Mouse (Mus musculus) stomach, embryonic 15.5 days (tissue): Measurements from ENCODE around the gene Fam198b. TPM values are rescaled to one million over a fixed set of nuclear protein-coding genes. Genes with fewer than 3 reads are reported as not detected.

ENCODE experiments used
- ATAC-seq: fragments of 200-750 bp; cut with Nextera tagmentation; 2 replicates; pipeline ENCODE4 v1.8.0; 2017; ENCODE audit warnings: low read depth, moderate number of reproducible peaks, moderate TSS enrichment; ENCODE audit not compliant: insufficient read depth, low FRiP score
- H3K27ac ChIP-seq: fragments of 300-500 bp; sonication (generic); 2 replicates; pipeline ENCODE4 v1.5.1; 2015; ENCODE audit warnings: mild to moderate bottlenecking, inconsistent platforms
- H3K27me3 ChIP-seq: fragments of 300-500 bp; sonication (generic); replicated peaks from 2 replicates; pipeline ENCODE4 v1.6.1; 2015; ENCODE audit warnings: inconsistent platforms
- H3K36me3 ChIP-seq: fragments of 300-500 bp; sonication (generic); 2 replicates; pipeline ENCODE4 v1.6.1; 2015; ENCODE audit warnings: inconsistent platforms
- H3K4me1 ChIP-seq: fragments of 300-500 bp; sonication (generic); 2 replicates; pipeline ENCODE4 v1.6.1; 2015; ENCODE audit warnings: inconsistent platforms
- H3K4me2 ChIP-seq: fragments of 300-500 bp; sonication (generic); 2 replicates; pipeline ENCODE4 v1.6.1; 2015; ENCODE audit warnings: mild to moderate bottlenecking, inconsistent platforms
- H3K4me3 ChIP-seq: fragments of 300-500 bp; sonication (generic); replicated peaks from 2 replicates; pipeline ENCODE4 v1.5.1; 2015; ENCODE audit warnings: inconsistent platforms
- H3K9ac ChIP-seq: fragments of 300-500 bp; sonication (generic); 2 replicates; pipeline ENCODE4 v1.6.1; 2015; ENCODE audit warnings: inconsistent platforms
- H3K9me3 ChIP-seq: fragments of 300-500 bp; sonication (generic); 2 replicates; pipeline ENCODE4 v1.6.1; 2016; ENCODE audit warnings: inconsistent platforms
- WGBS: fragments of 180-500 bp; shearing (Covaris S2); methylation state at CpG from one replicate; pipeline ENCODE4 v1.1.7; 2015; 5-methylcytosine and 5-hydroxymethylcytosine counted together
- polyA plus RNA-seq: library from polyadenylated mRNA; unstranded; fragments of >200 nt; fragmentation: Nextera tagmentation; extraction: Ambion mirVana; gene quantifications from 2 replicates; pipeline ENCODE4 v1.2.1, GENCODE M21; 2015

Fam198b gene
- polyA plus RNA-seq, result 13.3 and 17.0 TPM in 2 replicates

- H3K4me1 ChIP-seq, result peaks cover 22% of the 10 kb centered on the region
- H3K9me3 ChIP-seq, result no peaks in the 10 kb centered on the region
- no peaks in the 10 kb centered on the region for H3K36me3 ChIP-seq
- peak within 1 kb of the TSS; percentile 56 for H3K4me2 ChIP-seq
- WGBS, result 24% methylated on average over 5 of the region's 5 CpGs
- no peak within 1 kb of the TSS for H3K9ac ChIP-seq
- no peak for ATAC-seq
- peak within 1 kb of the TSS; percentile 59 for H3K27ac ChIP-seq
- H3K4me3 ChIP-seq, result peak within 1 kb of the TSS; percentile 31
- no peaks in the 10 kb centered on the region for H3K27me3 ChIP-seq
Observed at GRCm38 (mm10) chr3:79884305-79884704, at the start of gene Fam198b. Gene Fam198b (plus strand): TSS chr3:79884533.

- 55% methylated on average over 6 of the region's 6 CpGs for WGBS
- no peak overlapping the region for H3K4me3 ChIP-seq
- no peaks in the 10 kb centered on the region for H3K36me3 ChIP-seq
- no peak for ATAC-seq
- no peak overlapping the region for H3K27ac ChIP-seq
- no peak overlapping the region for H3K9ac ChIP-seq
- H3K4me2 ChIP-seq, result no peak overlapping the region
- no peaks in the 10 kb centered on the region for H3K27me3 ChIP-seq
- H3K9me3 ChIP-seq, result no peaks in the 10 kb centered on the region
- no peaks in the 10 kb centered on the region for H3K4me1 ChIP-seq
Observed at GRCm38 (mm10) chr3:79838751-79839150, 45.6 kb upstream of the Fam198b start.

- Histone ChIP-seq H3K9me3 (no peaks in the 10 kb centered on the region), H3K4me2 (peak overlapping the region; percentile 75), H3K27me3 (no peaks in the 10 kb centered on the region), H3K4me1 (no peaks in the 10 kb centered on the region), H3K27ac (peak overlapping the region; percentile 79; the same call in 1 of the 2 replicates), H3K4me3 (peak overlapping the region; percentile 59; the same call in 1 of the 2 replicates), H3K9ac (no peak overlapping the region), H3K36me3 (no peaks in the 10 kb centered on the region)
- 71% methylated on average over 6 of the region's 6 CpGs for WGBS
- no peak for ATAC-seq
Observed at GRCm38 (mm10) chr3:79841475-79841874, 42.9 kb upstream of the Fam198b start.

- H3K4me1 ChIP-seq, result no peaks in the 10 kb centered on the region
- peak; percentile 72 for ATAC-seq
- 4% methylated on average over 12 of the region's 12 CpGs for WGBS
- H3K4me2 ChIP-seq, result peak overlapping the region; percentile 75
- H3K27ac ChIP-seq, result peak overlapping the region; percentile 79
- no peaks in the 10 kb centered on the region for H3K27me3 ChIP-seq
- H3K36me3 ChIP-seq, result no peaks in the 10 kb centered on the region
- 0 out of 2 replicates have a peak overlapping the region, but pooled peaks have one; percentile 9 for H3K9ac ChIP-seq
- H3K9me3 ChIP-seq, result no peaks in the 10 kb centered on the region
- peak overlapping the region; percentile 59 for H3K4me3 ChIP-seq
Observed at GRCm38 (mm10) chr3:79842165-79842564, 42.2 kb upstream of the Fam198b start.

GRCm38 (mm10) chr3:79842616-79843016 is 41.7 kb upstream of the Fam198b start:
- no peaks in the 10 kb centered on the region for H3K27me3 ChIP-seq
- ATAC-seq, result peak; percentile 87
- no peaks in the 10 kb centered on the region for H3K9me3 ChIP-seq
- H3K36me3 ChIP-seq, result no peaks in the 10 kb centered on the region
- under 1% methylated on average over 19 of the region's 19 CpGs for WGBS
- H3K4me3 ChIP-seq, result peak overlapping the region; percentile 59
- peak overlapping the region; percentile 79 for H3K27ac ChIP-seq
- peak overlapping the region; percentile 75 for H3K4me2 ChIP-seq
- H3K9ac ChIP-seq, result 0 out of 2 replicates have a peak overlapping the region, but pooled peaks have one; percentile 9
- no peaks in the 10 kb centered on the region for H3K4me1 ChIP-seq

GRCm38 (mm10) chr3:79843999-79844398 is 40.3 kb upstream of the Fam198b start:
- no peak for ATAC-seq
- Histone ChIP-seq H3K4me1 (no peaks in the 10 kb centered on the region), H3K9me3 (no peaks in the 10 kb centered on the region), H3K27ac (no peak overlapping the region), H3K9ac (no peak overlapping the region), H3K4me3 (no peak overlapping the region), H3K4me2 (no peak overlapping the region), H3K27me3 (no peaks in the 10 kb centered on the region), H3K36me3 (no peaks in the 10 kb centered on the region)
- 83% methylated on average over 9 of the region's 9 CpGs for WGBS

- H3K27ac ChIP-seq, result no peak overlapping the region
- H3K4me1 ChIP-seq, result no peaks in the 10 kb centered on the region
- H3K27me3 ChIP-seq, result no peaks in the 10 kb centered on the region
- WGBS, result 73% methylated on average over 5 of the region's 5 CpGs
- no peak for ATAC-seq
- no peak overlapping the region for H3K4me2 ChIP-seq
- H3K4me3 ChIP-seq, result no peak overlapping the region
- H3K9me3 ChIP-seq, result no peaks in the 10 kb centered on the region
- H3K36me3 ChIP-seq, result no peaks in the 10 kb centered on the region
- H3K9ac ChIP-seq, result no peak overlapping the region
Observed at GRCm38 (mm10) chr3:79846633-79847032, 37.7 kb upstream of the Fam198b start.

GRCm38 (mm10) chr3:79848841-79849240 is 35.5 kb upstream of the Fam198b start:
- WGBS, result 41% methylated on average over 4 of the region's 4 CpGs
- no peak overlapping the region for H3K4me2 ChIP-seq
- no peaks in the 10 kb centered on the region for H3K9me3 ChIP-seq
- H3K4me3 ChIP-seq, result no peak overlapping the region
- H3K36me3 ChIP-seq, result no peaks in the 10 kb centered on the region
- H3K4me1 ChIP-seq, result no peaks in the 10 kb centered on the region
- no peak overlapping the region for H3K9ac ChIP-seq
- H3K27me3 ChIP-seq, result no peaks in the 10 kb centered on the region
- H3K27ac ChIP-seq, result no peak overlapping the region
- ATAC-seq, result no peak

- Histone ChIP-seq H3K9ac (no peak overlapping the region), H3K27ac (no peak overlapping the region), H3K36me3 (no peaks in the 10 kb centered on the region), H3K4me2 (no peak overlapping the region), H3K9me3 (no peaks in the 10 kb centered on the region), H3K4me1 (no peaks in the 10 kb centered on the region), H3K4me3 (no peak overlapping the region), H3K27me3 (no peaks in the 10 kb centered on the region)
- 72% methylated on average over 2 of the region's 2 CpGs for WGBS
- ATAC-seq, result peak; percentile 76; the same call in 1 of the 2 replicates
Observed at GRCm38 (mm10) chr3:79849621-79850020, 34.7 kb upstream of the Fam198b start.

GRCm38 (mm10) chr3:79850656-79851055 is 33.7 kb upstream of the Fam198b start:
- Histone ChIP-seq H3K4me2 (no peak overlapping the region), H3K9ac (no peak overlapping the region), H3K9me3 (no peaks in the 10 kb centered on the region), H3K4me1 (no peaks in the 10 kb centered on the region), H3K4me3 (no peak overlapping the region), H3K27ac (no peak overlapping the region), H3K36me3 (no peaks in the 10 kb centered on the region), H3K27me3 (no peaks in the 10 kb centered on the region)
- 40% methylated on average over 6 of the region's 6 CpGs for WGBS
- ATAC-seq, result no peak

- no peak overlapping the region for H3K27ac ChIP-seq
- H3K4me3 ChIP-seq, result no peak overlapping the region
- H3K9me3 ChIP-seq, result no peaks in the 10 kb centered on the region
- WGBS, result 53% methylated on average over 3 of the region's 3 CpGs
- H3K4me1 ChIP-seq, result no peaks in the 10 kb centered on the region
- no peak overlapping the region for H3K4me2 ChIP-seq
- ATAC-seq, result peak; percentile 14; the same call in 1 of the 2 replicates
- no peaks in the 10 kb centered on the region for H3K36me3 ChIP-seq
- H3K27me3 ChIP-seq, result no peaks in the 10 kb centered on the region
- no peak overlapping the region for H3K9ac ChIP-seq
Observed at GRCm38 (mm10) chr3:79852108-79852507, 32.2 kb upstream of the Fam198b start.

- no peaks in the 10 kb centered on the region for H3K4me1 ChIP-seq
- no peak within 1 kb of the TSS for H3K4me2 ChIP-seq
- H3K4me3 ChIP-seq, result no peak within 1 kb of the TSS
- WGBS, result 66% methylated on average over 8 of the region's 8 CpGs
- no peak within 1 kb of the TSS for H3K27ac ChIP-seq
- H3K36me3 ChIP-seq, result no peaks in the 10 kb centered on the region
- H3K9me3 ChIP-seq, result no peaks in the 10 kb centered on the region
- no peak within 1 kb of the TSS for H3K9ac ChIP-seq
- no peaks in the 10 kb centered on the region for H3K27me3 ChIP-seq
- no peak for ATAC-seq
Observed at GRCm38 (mm10) chr3:79852654-79853166, 31.6 kb upstream of the Fam198b start, which contains the start of gene Tmem144. Gene Tmem144 (minus strand): TSS chr3:79852773.
